Comparison of ENCODE assay signal across 8 mouse cellular contexts in genomic region chr11:57801766-57802510, GRCm38 (mm10). TPM values are rescaled to one million over a fixed set of nuclear protein-coding genes. Genes with fewer than 3 reads are reported as not detected.
DNase-seq lines count a peak whose midpoint lies in the region; ATAC-seq and TF ChIP-seq lines count a peak whose summit lies in the region.

No protein-coding gene starts in this region.

- peak overlapping the region; percentile 83 for H3K4me3 ChIP-seq in intestine, embryonic 14.5 days (ENCODE audit: low read depth, low read length)
- peak overlapping the region; percentile 91 for H3K4me3 ChIP-seq in liver, adult 2 months (ENCODE audit: insufficient read depth, low read depth, low read length)

- H3K4me1 ChIP-seq in intestine, embryonic 14.5 days (replicated peaks; ENCODE audit: control insufficient read depth, insufficient read depth, low read length): peaks cover 18% of the 10 kb centered on the region
- peaks cover 6% of the 10 kb centered on the region; the same call in 1 of the 2 replicates for H3K4me1 ChIP-seq in liver, adult 2 months (ENCODE audit: control insufficient read depth, insufficient read depth, low read length)

- ATAC-seq in frontal cortex, adult (ENCODE audit: low TSS enrichment): peak; percentile 44
- peak; percentile 59 for ATAC-seq in intestine, embryonic 14.5 days (replicated peaks; ENCODE audit: low FRiP score, low TSS enrichment, low read depth)

- peak overlapping the region; percentile 66 for H3K4me2 ChIP-seq in intestine, embryonic 14.5 days (ENCODE audit: low read length)

- H3K27ac ChIP-seq in intestine, embryonic 14.5 days (ENCODE audit: low read depth): peak overlapping the region; percentile 75
- H3K27ac ChIP-seq in liver, adult 2 months (replicated peaks; ENCODE audit: insufficient read depth, low read depth, low read length): no peak overlapping the region

- H3K27me3 ChIP-seq in intestine, embryonic 14.5 days (replicated peaks; ENCODE audit: control insufficient read depth, insufficient read depth, low read length): no peaks in the 10 kb centered on the region
- no peaks in the 10 kb centered on the region for H3K27me3 ChIP-seq in liver, adult 2 months (ENCODE audit: control insufficient read depth, insufficient read depth, low read length)

- peak overlapping the region; percentile 84 for H3K9ac ChIP-seq in intestine, embryonic 14.5 days (ENCODE audit: low read length)
- H3K9ac ChIP-seq in liver, adult 2 months (ENCODE audit: low read depth, low read length): peak overlapping the region; percentile 86

- no peak for TF ChIP-seq POLR2A in liver, adult 2 months (IDR thresholded peaks at IDR 0.05; ENCODE audit: extremely low read depth, insufficient read depth, low read length)

- H3K79me2 ChIP-seq in liver, adult 2 months (ENCODE audit: control insufficient read depth, insufficient read depth, low read length): peaks cover 11% of the 10 kb centered on the region

- peaks cover 12% of the 10 kb centered on the region for H3K36me3 ChIP-seq in intestine, embryonic 14.5 days (ENCODE audit: control insufficient read depth, insufficient read depth, low read length)
- no peaks in the 10 kb centered on the region for H3K36me3 ChIP-seq in liver, adult 2 months (ENCODE audit: control insufficient read depth, insufficient read depth, low read length)

- WGBS in intestine, embryonic 14.5 days: 1% methylated on average over 70 of the region's 85 CpGs
- under 1% methylated on average over 84 of the region's 85 CpGs for WGBS in liver, adult 2 months

- no peak for DNase-seq in frontal cortex, adult 2 months (ENCODE audit: extremely low spot score in 1 of 2, low spot score in 1 of 2)
- peak; percentile 61 to 63 for DNase-seq in cerebellum, postnatal 14 days
- DNase-seq in gastrocnemius, postnatal 25 days: peak; percentile 72
- DNase-seq in intestine, embryonic 14.5 days (ENCODE audit: low spot score): peak; percentile 81
- DNase-seq in liver, adult 2 months (ENCODE audit: extremely low read depth, low read depth, low spot score): peak; percentile 13
- peak; percentile 21 to 28 for DNase-seq in natural killer cell, adult 2 months (ENCODE audit: low spot score in 2 of 2)
- peak; percentile 24 to 42 for DNase-seq in thymus, adult 18-20 months

- no peak for TF ChIP-seq CTCF in liver, adult 2 months (IDR thresholded peaks at IDR 0.05; ENCODE audit: low read depth, low read length)

- H3K9me3 ChIP-seq in intestine, embryonic 14.5 days (ENCODE audit: control insufficient read depth, low read length): no peaks in the 10 kb centered on the region

RNA-seq across cellular contexts. Expression of gene Sap30l, which starts 0.5 kb away (rescaled TPM):
- 31.0 and 33.4 TPM in 2 replicates for polyA plus RNA-seq in frontal cortex, adult 2 months (2012; rRNA removed)
- total RNA-seq in gastrocnemius, postnatal 25 days (2021): 10 to 100 TPM; 30.4 to 31.6 TPM
- polyA plus RNA-seq in intestine, embryonic 14.5 days (2014; fragmentation: Nextera tagmentation; extraction: Ambion mirVana): 10.1 and 15.0 TPM in 2 replicates
- total RNA-seq in liver, adult 2 months (2014; rRNA removed): 22.4 and 24.3 TPM in 2 replicates
- 24.5 and 30.1 TPM in 2 replicates for polyA plus RNA-seq in liver, adult 2 months (2012; rRNA removed)

RNA-seq across cellular contexts. Expression of gene Hand1, which starts 30.7 kb away (rescaled TPM):
- polyA plus RNA-seq in frontal cortex, adult 2 months (2012; rRNA removed): 0.28 and 1.6 TPM in 2 replicates
- not detected for total RNA-seq in gastrocnemius, postnatal 25 days (2021)
- polyA plus RNA-seq in intestine, embryonic 14.5 days (2014; fragmentation: Nextera tagmentation; extraction: Ambion mirVana): 36.6 and 44.4 TPM in 2 replicates
- total RNA-seq in liver, adult 2 months (2014; rRNA removed): not detected in 2 replicates
- polyA plus RNA-seq in liver, adult 2 months (2012; rRNA removed): not detected in 2 replicates

Comparison
In these comparisons a context has a peak if more than half of its experiments do, and no peak if none do; other contexts are left out.
1. DNase-seq: peak in cerebellum, postnatal 14 days (2 of 2), gastrocnemius, postnatal 25 days (single experiment), intestine, embryonic 14.5 days (single experiment), liver, adult 2 months (single experiment), natural killer cell, adult 2 months (2 of 2) and thymus, adult 18-20 months (2 of 2); none in frontal cortex, adult 2 months (0 of 2).
2. RNA of gene Hand1, which starts 30.7 kb away (polyA plus RNA-seq): 36.6 to 44.4 TPM in intestine, embryonic 14.5 days; 0.28 to 1.6 TPM in frontal cortex, adult 2 months and not detected in liver, adult 2 months; every median in the first group is over 10 times any median in the second.